Mouse (Mus musculus) stomach, embryonic 16.5 days (tissue): Measurements from ENCODE around the gene Pmvk. TPM values are rescaled to one million over a fixed set of nuclear protein-coding genes. Genes with fewer than 3 reads are reported as not detected.

ENCODE experiments used
- polyA plus RNA-seq: library from polyadenylated mRNA; unstranded; fragments of >200 nt; fragmentation: Nextera tagmentation; extraction: Ambion mirVana; gene quantifications from 2 replicates; pipeline ENCODE4 v1.2.1, GENCODE M21; 2015

Gene Pmvk
- polyA plus RNA-seq, 1 experiment from 2014 or later: 56.0 TPM

Other genes with a start within 250 kb of the Pmvk start
- 38.8 and 45.2 TPM in 2 replicates for gene Thbs3, start 239.4 kb upstream of the Pmvk start, polyA plus RNA-seq
- 172 and 177 TPM in 2 replicates for gene Mtx1, start 227.5 kb upstream of the Pmvk start, polyA plus RNA-seq
- 112 and 164 TPM in 2 replicates for gene Muc1, start 225.5 kb upstream of the Pmvk start, polyA plus RNA-seq
- gene Krtcap2, start 208.6 kb upstream of the Pmvk start, polyA plus RNA-seq: 318 and 325 TPM in 2 replicates
- gene Trim46, start 208.2 kb upstream of the Pmvk start, polyA plus RNA-seq: 4.4 and 4.8 TPM in 2 replicates
- 119 and 131 TPM in 2 replicates for gene Dpm3, start 195.2 kb upstream of the Pmvk start, polyA plus RNA-seq
- gene Slc50a1, start 184.0 kb upstream of the Pmvk start, polyA plus RNA-seq: 81.7 and 83.1 TPM in 2 replicates
- gene Efna1, start 173.4 kb upstream of the Pmvk start, polyA plus RNA-seq: 41.5 and 44.7 TPM in 2 replicates
- 13.0 and 16.0 TPM in 2 replicates for gene Efna3, start 131.6 kb upstream of the Pmvk start, polyA plus RNA-seq
- gene Efna4, start 116.5 kb upstream of the Pmvk start, polyA plus RNA-seq: 15.0 and 15.5 TPM in 2 replicates
- 61.1 and 69.5 TPM in 2 replicates for gene Adam15, start 104.5 kb upstream of the Pmvk start, polyA plus RNA-seq
- 0.45 and 0.49 TPM in 2 replicates for gene Dcst2, start 92.6 kb upstream of the Pmvk start, polyA plus RNA-seq
- 0.70 and 0.89 TPM in 2 replicates for gene Dcst1, start 89.3 kb upstream of the Pmvk start, polyA plus RNA-seq
- gene Zbtb7b, start 59.8 kb upstream of the Pmvk start, polyA plus RNA-seq: 8.0 and 9.2 TPM in 2 replicates
- not detected in 2 replicates for gene Lenep, start 51.7 kb upstream of the Pmvk start, polyA plus RNA-seq
- 27.5 and 28.6 TPM in 2 replicates for gene Flad1, start 42.7 kb upstream of the Pmvk start, polyA plus RNA-seq
- gene Cks1b, start 36.2 kb upstream of the Pmvk start, polyA plus RNA-seq: 322 and 323 TPM in 2 replicates
- gene Shc1, start 36.1 kb upstream of the Pmvk start, polyA plus RNA-seq: 96.5 and 103 TPM in 2 replicates
- gene Pygo2, start 24.3 kb upstream of the Pmvk start, polyA plus RNA-seq: 21.1 and 23.4 TPM in 2 replicates
- 41.8 and 51.2 TPM in 2 replicates for gene Pbxip1, start 17.8 kb upstream of the Pmvk start, polyA plus RNA-seq
- gene Kcnn3, start 65.6 kb downstream of the Pmvk start, polyA plus RNA-seq: 4.9 and 5.9 TPM in 2 replicates